Mouse (Mus musculus): ENCODE results near the gene Klb. TPM values are rescaled to one million over a fixed set of nuclear protein-coding genes. Genes with fewer than 3 reads are reported as not detected.
A peak's percentile ranks its signal among the peaks of the same experiment; 100 is the strongest.

Gene Klb
- polyA plus RNA-seq, 1 experiment from 2014 or later: 0.13 TPM

DNA sequence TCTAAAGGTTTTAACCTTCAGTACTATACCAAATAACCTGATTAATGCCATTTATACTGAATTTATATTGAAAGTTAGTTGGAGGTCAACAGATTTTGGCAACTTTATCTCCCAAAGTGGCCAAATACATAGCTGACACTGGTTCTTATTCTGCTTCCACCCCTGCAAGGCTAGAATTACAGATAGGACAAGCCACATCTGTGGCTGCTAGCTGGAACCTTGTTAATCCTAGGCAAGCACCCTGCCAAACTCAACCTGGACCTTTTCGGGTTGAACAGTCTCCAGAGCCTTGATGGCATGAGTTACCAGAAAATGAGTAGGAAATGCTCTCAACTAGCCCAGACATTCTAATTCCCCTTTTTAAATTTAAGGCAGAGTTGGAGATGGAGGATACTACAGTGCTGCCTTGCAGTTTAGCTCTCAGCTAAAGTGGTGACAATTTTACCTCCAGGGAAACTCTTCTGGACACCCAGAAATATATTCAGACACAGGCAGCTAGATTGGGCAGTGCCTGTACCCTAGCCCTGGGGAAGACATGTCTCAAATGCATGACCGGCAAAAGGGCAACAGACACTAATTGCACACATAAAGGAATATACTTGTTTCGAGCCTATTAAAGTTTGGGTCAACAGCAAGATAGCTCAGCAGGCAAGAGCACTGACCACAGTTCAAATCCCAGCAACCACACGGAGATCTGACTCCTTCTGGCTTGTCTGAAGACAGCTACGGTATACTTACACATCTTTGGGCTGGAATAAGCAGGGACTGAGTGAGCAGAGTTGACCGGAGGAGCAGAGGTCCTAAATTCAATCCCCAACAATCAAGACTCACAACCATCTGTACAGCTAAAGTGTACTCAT lies 39.1 kb downstream of the Klb start:
- Histone ChIP-seq H3K9me3 (no peaks in the 10 kb centered on the region), H3K4me3 (no peak overlapping the region), H3K27ac (replicated peaks) (no peak overlapping the region), H3K9ac (no peak overlapping the region), H3K36me3 (peaks cover 65% of the 10 kb centered on the region), H3K4me1 (replicated peaks) (peaks cover 26% of the 10 kb centered on the region), H3K27me3 (no peaks in the 10 kb centered on the region), H3K4me2 (no peak overlapping the region)
- WGBS: 80% methylated on average over 6 of the region's 6 CpGs
- ATAC-seq (ENCODE audit: low read depth): no peak

DNA sequence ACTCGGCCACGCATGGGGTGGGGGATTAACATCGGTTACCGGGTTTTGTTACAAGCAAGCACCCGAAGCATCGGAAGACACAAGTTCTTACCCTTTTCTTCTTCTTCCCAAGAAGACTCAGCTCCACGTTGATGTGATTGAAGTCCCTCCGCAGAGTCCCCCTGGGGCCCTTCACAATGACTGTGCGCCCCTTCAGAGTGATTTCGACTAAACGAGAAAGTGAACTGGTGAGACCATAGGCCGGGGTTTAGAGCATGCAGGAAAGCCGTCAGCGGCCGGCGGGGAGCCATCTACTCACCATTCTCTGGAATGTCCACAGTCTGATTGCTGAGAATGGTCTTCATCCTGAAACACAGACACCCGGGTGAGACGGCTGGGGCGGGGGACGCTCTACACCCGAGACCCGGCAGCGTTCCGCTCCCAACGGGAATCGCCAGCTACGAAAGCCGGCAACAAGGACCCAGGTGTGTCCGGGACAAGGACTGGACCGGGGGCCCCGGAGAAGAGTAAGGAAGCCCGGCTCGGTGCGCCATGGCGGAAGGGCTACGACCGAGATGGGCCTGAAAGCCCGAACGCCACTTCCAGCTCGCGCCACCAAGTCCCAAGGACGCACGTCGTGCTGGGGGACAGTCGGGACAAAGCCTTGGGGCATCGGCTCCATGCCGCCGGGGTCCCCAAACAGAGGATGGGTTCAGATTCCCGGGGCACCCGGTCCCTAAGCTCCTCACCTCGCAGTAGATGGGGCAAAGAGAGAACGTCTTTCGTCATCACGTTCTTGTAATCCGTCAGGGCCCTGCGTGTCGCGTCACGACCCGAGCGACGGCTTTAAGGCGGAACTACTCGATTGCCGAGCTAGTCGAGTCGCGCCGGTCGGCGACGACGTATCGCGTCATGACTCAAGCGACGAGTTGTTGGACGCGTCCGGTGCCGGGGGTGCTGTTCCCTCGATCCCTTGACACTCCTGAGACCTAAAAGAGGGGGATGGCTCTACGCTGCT lies 42.8 kb downstream of the Klb start, which contains the start of the genes Rpl9 and Lias:
Gene Rpl9, minus strand, starts transcription at position 797 of the 997 bp plus-strand sequence.
Gene Lias, plus strand, starts transcription at position 850 of the 997 bp plus-strand sequence.
- under 1% methylated on average over 83 of the region's 83 CpGs for WGBS
- ATAC-seq (ENCODE audit: low read depth): peak; percentile 97
- Histone ChIP-seq H3K36me3 (peaks cover 45% of the 10 kb centered on the region), H3K4me2 (peak within 1 kb of the TSS; percentile 87), H3K9me3 (no peaks in the 10 kb centered on the region), H3K4me3 (peak within 1 kb of the TSS; percentile 72), H3K9ac (peak within 1 kb of the TSS; percentile 96), H3K27ac (replicated peaks) (peak within 1 kb of the TSS; percentile 94), H3K27me3 (no peaks in the 10 kb centered on the region), H3K4me1 (replicated peaks) (peaks cover 34% of the 10 kb centered on the region)

DNA sequence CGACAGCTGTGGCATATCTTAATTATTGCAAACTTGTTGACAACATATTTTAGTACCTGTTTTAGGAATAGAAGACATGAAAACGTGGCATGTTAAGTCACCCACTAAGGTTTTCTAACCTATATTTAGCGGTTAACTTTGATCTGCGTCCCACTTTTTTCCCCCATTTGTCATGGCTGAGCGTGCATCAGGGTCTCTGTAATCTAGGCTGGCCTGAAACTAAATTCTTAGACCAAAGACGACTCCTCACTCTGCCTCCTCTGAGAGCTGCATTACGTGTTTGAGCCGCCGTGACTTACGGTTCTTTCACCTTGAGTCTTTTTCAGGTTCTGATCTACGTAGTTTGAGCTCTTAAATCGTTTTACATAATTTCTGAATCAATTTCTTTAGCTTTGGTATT lies 43.6 kb downstream of the Klb start:
- Histone ChIP-seq H3K9me3 (no peaks in the 10 kb centered on the region), H3K27ac (replicated peaks) (peak overlapping the region; percentile 94), H3K27me3 (no peaks in the 10 kb centered on the region), H3K4me1 (replicated peaks) (peaks cover 34% of the 10 kb centered on the region), H3K36me3 (peaks cover 53% of the 10 kb centered on the region), H3K9ac (peak overlapping the region; percentile 67), H3K4me3 (peak overlapping the region; percentile 72), H3K4me2 (peak overlapping the region; percentile 83)
- peak; percentile 51 for ATAC-seq (ENCODE audit: low read depth)
- WGBS: 3% methylated on average over 12 of the region's 12 CpGs

DNA sequence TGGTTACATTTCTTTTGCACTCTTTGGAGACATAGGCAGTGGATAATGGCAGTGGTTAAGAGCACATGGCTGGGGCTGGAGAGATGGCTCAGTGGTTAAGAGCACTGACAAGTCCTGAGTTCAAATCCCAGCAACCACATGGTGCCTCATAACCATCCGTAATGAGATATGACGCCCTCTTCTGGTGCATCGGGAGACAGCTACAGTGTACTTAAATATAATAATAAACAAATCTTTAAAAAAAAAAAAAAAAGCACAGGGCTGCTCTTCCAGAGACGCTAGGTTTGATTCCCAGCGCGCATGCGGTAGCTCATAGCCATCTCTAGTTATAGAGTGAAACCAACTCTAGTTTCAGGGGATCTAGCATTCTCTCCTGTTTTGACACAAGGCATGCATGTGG lies 46.3 kb downstream of the Klb start:
- H3K27me3 ChIP-seq: no peaks in the 10 kb centered on the region
- H3K4me1 ChIP-seq (replicated peaks): peaks cover 23% of the 10 kb centered on the region
- H3K4me2 ChIP-seq: no peak overlapping the region
- H3K27ac ChIP-seq (replicated peaks): no peak overlapping the region
- ATAC-seq (ENCODE audit: low read depth): no peak
- peaks cover 49% of the 10 kb centered on the region for H3K36me3 ChIP-seq
- 95% methylated on average over 7 of the region's 7 CpGs for WGBS
- H3K9ac ChIP-seq: no peak overlapping the region
- H3K9me3 ChIP-seq: no peaks in the 10 kb centered on the region
- H3K4me3 ChIP-seq: no peak overlapping the region

DNA sequence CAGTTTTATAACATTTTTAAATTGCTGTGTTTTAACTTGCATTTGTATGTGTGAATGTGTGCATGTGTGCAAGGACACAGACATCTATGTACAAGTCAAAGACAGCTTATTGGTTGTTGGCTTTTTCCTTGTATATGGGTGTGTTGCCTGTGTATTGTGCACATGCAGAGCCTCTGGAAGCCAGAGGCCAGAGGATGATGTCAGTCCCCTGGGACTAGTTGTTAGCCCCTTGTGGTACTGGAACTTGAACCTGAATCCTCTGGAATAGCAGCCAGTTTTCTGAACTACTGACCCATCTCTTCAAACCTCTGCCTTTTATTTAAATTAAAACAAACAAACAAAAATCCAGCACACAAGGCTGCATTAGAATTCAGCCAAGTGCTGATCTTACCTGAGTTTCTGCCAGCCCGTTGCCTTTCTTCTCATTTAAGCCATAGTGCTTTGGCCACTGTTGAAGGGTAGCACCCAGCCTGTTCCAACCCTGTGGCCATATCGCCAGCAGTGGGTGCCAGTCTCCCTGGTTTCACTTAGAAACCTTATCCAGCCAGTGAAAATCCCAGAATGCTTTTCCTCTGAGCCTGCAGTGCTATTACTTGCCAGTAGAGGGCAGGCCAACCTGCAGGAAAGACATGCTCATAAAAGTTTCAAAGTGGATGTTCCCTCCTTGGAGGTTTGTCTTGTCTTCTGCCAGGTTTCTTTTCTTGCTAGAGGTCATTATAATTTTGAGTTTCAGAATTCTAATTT lies 53.3 kb downstream of the Klb start:
- Histone ChIP-seq H3K27ac (replicated peaks) (no peak overlapping the region), H3K9me3 (no peaks in the 10 kb centered on the region), H3K4me2 (no peak overlapping the region), H3K36me3 (peaks cover 75% of the 10 kb centered on the region), H3K27me3 (no peaks in the 10 kb centered on the region), H3K4me3 (no peak overlapping the region), H3K9ac (no peak overlapping the region), H3K4me1 (replicated peaks) (no peaks in the 10 kb centered on the region)
- 33% methylated on average over 2 of the region's 2 CpGs for WGBS
- ATAC-seq (ENCODE audit: low read depth): no peak

DNA sequence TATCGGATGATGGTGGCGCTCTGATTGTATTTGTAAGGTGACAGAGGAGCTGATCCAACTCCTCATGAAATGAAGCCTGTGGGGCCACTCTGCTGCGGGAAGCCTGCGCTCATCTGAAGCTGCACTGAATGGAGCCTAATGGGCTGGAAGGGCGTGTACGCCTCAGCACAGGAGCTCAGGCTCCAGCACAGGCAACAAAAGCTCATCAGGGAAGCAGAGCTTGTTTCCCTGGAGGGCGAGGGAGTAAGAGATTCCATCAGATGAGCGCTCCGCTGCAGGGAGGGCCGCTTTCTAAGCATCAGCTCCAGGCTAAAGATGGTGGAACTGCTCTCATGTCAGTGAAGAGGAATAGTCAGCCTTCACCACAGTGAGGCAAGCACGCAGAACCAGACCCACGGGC lies 59.9 kb downstream of the Klb start:
- no peak overlapping the region for H3K9ac ChIP-seq
- no peak overlapping the region for H3K4me3 ChIP-seq
- no peak overlapping the region for H3K4me2 ChIP-seq
- H3K27me3 ChIP-seq: no peaks in the 10 kb centered on the region
- ATAC-seq (ENCODE audit: low read depth): 0 out of 2 replicates have a peak, but pooled peaks have one; percentile 27
- H3K36me3 ChIP-seq: peaks cover 65% of the 10 kb centered on the region
- peak overlapping the region; percentile 46; the same call in 1 of the 2 replicates for H3K27ac ChIP-seq (replicated peaks)
- WGBS: 33% methylated on average over 12 of the region's 12 CpGs
- H3K9me3 ChIP-seq: no peaks in the 10 kb centered on the region
- H3K4me1 ChIP-seq (replicated peaks): no peaks in the 10 kb centered on the region

DNA sequence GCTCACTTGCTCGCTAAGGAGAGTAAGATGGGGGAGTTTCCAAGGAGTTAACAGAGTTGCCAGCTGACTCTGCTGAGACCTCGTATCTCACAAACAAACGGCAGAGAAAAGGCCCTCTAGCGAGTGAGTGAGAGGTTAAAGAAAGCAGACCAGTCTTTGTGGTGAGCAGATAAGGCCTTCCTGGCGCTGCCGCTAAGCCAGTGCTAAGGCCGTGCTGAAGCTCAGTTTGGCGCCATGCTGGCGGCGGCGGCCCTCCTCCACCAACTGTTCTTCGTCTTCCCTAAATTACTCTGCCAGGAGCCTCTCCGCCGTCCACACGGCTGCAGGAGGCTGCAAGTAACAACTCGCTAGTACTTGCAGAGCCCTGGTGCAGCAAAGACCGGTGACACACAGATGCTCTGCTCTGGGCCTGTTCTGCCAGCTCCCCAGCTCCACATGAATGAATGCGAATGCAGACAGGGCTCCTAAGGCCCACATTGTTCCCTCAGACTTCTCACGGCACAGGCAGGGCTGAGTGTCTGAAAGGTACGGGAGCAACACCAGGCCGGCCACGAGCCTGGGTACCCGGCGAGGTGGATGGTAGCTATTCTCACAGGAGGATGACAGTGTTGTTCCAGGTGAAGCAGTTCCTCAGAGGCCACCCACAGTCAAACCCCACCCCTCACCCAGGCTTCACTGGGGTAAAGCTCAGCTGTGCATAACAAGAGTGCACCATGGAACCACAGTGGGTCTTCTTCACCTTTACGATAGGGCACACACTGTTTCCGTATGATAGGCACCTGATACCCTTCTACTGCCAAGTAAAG lies 67.7 kb downstream of the Klb start:
- peaks cover 76% of the 10 kb centered on the region for H3K36me3 ChIP-seq
- no peaks in the 10 kb centered on the region for H3K4me1 ChIP-seq (replicated peaks)
- H3K27ac ChIP-seq (replicated peaks): no peak overlapping the region
- no peaks in the 10 kb centered on the region for H3K27me3 ChIP-seq
- no peaks in the 10 kb centered on the region for H3K9me3 ChIP-seq
- 29% methylated on average over 26 of the region's 26 CpGs for WGBS
- no peak for ATAC-seq (ENCODE audit: low read depth)
- no peak overlapping the region for H3K4me3 ChIP-seq
- H3K9ac ChIP-seq: no peak overlapping the region
- H3K4me2 ChIP-seq: no peak overlapping the region

DNA sequence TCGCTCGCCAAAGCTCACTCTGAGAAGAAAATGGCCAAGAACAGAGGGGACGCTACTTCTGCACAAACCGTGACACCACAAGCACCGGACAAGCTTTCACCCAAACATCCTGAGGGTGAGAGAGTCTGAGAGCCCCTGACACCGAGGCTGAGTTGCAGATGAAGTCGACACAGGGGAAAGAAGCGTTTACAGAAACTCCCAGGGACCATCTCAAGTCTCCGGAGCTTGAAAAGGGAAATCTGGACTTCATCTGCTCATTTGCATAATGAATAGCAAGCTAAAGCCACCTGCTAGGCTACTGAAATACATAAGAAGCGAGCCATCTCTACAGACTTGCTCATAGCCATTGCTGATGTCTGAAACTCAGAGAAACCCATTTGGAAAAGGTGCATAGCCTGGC lies 71.0 kb downstream of the Klb start:
- no peak for ATAC-seq (ENCODE audit: low read depth)
- no peaks in the 10 kb centered on the region for H3K9me3 ChIP-seq
- 79% methylated on average over 10 of the region's 10 CpGs for WGBS
- H3K4me3 ChIP-seq: no peak overlapping the region
- peaks cover 88% of the 10 kb centered on the region for H3K36me3 ChIP-seq
- H3K27me3 ChIP-seq: no peaks in the 10 kb centered on the region
- no peak overlapping the region for H3K4me2 ChIP-seq
- no peak overlapping the region for H3K27ac ChIP-seq (replicated peaks)
- H3K4me1 ChIP-seq (replicated peaks): no peaks in the 10 kb centered on the region
- H3K9ac ChIP-seq: no peak overlapping the region

DNA sequence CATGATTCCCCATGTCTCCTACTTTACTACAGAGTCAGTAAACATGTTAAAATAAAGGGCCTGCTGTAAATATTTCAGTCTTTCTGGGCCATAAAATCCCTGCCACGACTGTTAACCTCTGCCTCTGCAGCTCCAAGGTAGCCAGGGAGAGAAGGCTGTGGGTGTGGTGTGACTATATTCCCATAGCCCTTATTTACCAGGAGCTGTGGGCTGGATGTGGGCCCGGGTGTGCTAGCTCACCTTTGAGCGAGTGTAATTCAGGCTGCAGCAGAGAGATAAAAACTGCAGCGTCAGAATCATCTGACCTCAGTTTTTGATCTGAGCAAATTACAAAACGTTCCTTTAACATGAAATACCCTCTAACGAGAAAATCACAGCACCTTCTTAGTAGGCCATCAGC lies 72.7 kb downstream of the Klb start:
- Histone ChIP-seq H3K27me3 (no peaks in the 10 kb centered on the region), H3K9me3 (no peaks in the 10 kb centered on the region), H3K4me3 (no peak overlapping the region), H3K9ac (no peak overlapping the region), H3K36me3 (peaks cover 88% of the 10 kb centered on the region), H3K27ac (replicated peaks) (no peak overlapping the region), H3K4me1 (replicated peaks) (no peaks in the 10 kb centered on the region), H3K4me2 (no peak overlapping the region)
- WGBS: 74% methylated on average over 6 of the region's 6 CpGs
- no peak for ATAC-seq (ENCODE audit: low read depth)

DNA sequence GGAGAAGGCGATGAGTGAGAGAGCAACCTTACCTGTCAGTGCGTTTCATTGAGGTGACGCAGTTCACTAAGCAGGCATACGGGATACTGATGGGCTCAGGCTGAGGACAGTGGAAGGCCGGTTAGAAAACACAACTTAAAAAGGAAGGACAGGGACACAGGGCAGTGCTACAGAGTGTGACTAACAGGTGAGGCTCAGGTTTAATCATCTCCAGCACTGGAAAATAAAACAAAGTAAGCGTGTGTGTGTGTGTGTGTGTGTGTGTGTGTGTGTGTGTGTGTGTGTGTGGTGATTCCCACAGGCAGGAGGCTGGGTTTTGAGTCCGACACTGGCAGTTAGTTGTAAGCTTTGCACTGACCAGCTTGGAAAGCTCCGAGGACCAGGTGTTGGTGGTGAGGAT lies 74.7 kb downstream of the Klb start:
- Histone ChIP-seq H3K27me3 (no peaks in the 10 kb centered on the region), H3K36me3 (peaks cover 84% of the 10 kb centered on the region), H3K9ac (no peak overlapping the region), H3K4me1 (replicated peaks) (no peaks in the 10 kb centered on the region), H3K27ac (replicated peaks) (no peak overlapping the region), H3K9me3 (no peaks in the 10 kb centered on the region), H3K4me3 (no peak overlapping the region), H3K4me2 (no peak overlapping the region)
- 96% methylated on average over 8 of the region's 8 CpGs for WGBS
- ATAC-seq (ENCODE audit: low read depth): no peak

DNA sequence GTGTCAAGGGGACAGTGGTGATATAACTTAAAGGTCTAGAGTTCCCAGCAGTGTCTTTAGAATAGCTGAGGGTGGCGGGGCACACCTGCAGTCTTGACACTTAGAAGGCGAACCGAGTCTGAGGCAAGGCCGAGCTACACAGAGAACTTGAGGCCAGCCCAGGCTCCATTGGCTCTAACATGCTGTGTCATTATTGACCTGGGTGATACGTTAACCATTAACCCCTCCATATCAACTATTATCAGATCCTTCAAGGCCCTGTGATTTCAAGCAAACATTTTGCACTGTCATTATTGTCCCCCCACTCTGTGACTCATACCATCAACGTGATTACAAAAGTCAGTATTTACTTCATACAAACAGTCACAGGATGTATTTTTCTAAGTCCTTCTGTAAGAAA lies 76.1 kb downstream of the Klb start:
- H3K9me3 ChIP-seq: no peaks in the 10 kb centered on the region
- peaks cover 72% of the 10 kb centered on the region for H3K36me3 ChIP-seq
- 92% methylated on average over 6 of the region's 6 CpGs for WGBS
- 0 out of 2 replicates have a peak, but pooled peaks cover 3% of the 10 kb centered on the region for H3K4me1 ChIP-seq (replicated peaks)
- H3K4me3 ChIP-seq: no peak overlapping the region
- H3K27ac ChIP-seq (replicated peaks): no peak overlapping the region
- no peak overlapping the region for H3K4me2 ChIP-seq
- H3K27me3 ChIP-seq: no peaks in the 10 kb centered on the region
- no peak overlapping the region for H3K9ac ChIP-seq
- ATAC-seq (ENCODE audit: low read depth): no peak

Data from neural tube, embryonic 13.5 days (tissue).